Mouse (Mus musculus) embryonic facial prominence, embryonic 14.5 days (tissue): ENCODE data around the gene Mia. TPM values are rescaled to one million over a fixed set of nuclear protein-coding genes. Genes with fewer than 3 reads are reported as not detected.

Experiments
- ATAC-seq: fragments of 200-750 bp; cut with Nextera tagmentation; 2 replicates; pipeline ENCODE4 v1.8.0; 2017; ENCODE audit warnings: low read depth, moderate number of reproducible peaks, moderate TSS enrichment
- DNase-seq: peaks from one replicate; pipeline ENCODE4 v3.0.0-alpha.2; 2015; ENCODE audit warnings: low spot score
- H3K27ac ChIP-seq: fragments of 300-500 bp; sonication (generic); replicated peaks from 2 replicates; pipeline ENCODE4 v1.5.1; 2014; ENCODE audit warnings: low read depth, mild to moderate bottlenecking, low read length, moderate library complexity
- H3K27me3 ChIP-seq: fragments of 300-500 bp; sonication (generic); replicated peaks from 2 replicates; pipeline ENCODE4 v1.6.1; 2014; ENCODE audit warnings: low read length; ENCODE audit not compliant: control insufficient read depth, insufficient read depth
- H3K36me3 ChIP-seq: fragments of 300-500 bp; sonication (generic); 2 replicates; pipeline ENCODE4 v1.6.1; 2014; ENCODE audit warnings: low read length, mixed read lengths; ENCODE audit not compliant: control insufficient read depth, insufficient read depth
- H3K4me1 ChIP-seq: fragments of 300-500 bp; sonication (generic); 2 replicates; pipeline ENCODE4 v1.6.1; 2014; ENCODE audit warnings: antibody characterized with exemption, low read length; ENCODE audit not compliant: control insufficient read depth, insufficient read depth
- H3K4me2 ChIP-seq: fragments of 300-500 bp; sonication (generic); 2 replicates; pipeline ENCODE4 v1.6.1; 2014; ENCODE audit warnings: low read depth, mild to moderate bottlenecking, low read length, moderate library complexity, mixed read lengths
- H3K4me3 ChIP-seq: fragments of 300-500 bp; sonication (generic); 2 replicates; pipeline ENCODE4 v1.5.1; 2014; ENCODE audit warnings: low read depth, mild to moderate bottlenecking, low read length
- H3K9ac ChIP-seq: fragments of 300-500 bp; sonication (generic); 2 replicates; pipeline ENCODE4 v1.6.1; 2014; ENCODE audit warnings: low read depth, mild to moderate bottlenecking, low read length, moderate library complexity, mixed read lengths
- H3K9me3 ChIP-seq: fragments of 300-500 bp; sonication (generic); 2 replicates; pipeline ENCODE4 v1.6.1; 2016; ENCODE audit warnings: low read length; ENCODE audit not compliant: control insufficient read depth
- WGBS: fragments of 180-500 bp; shearing (Covaris S2); extraction: QIAGEN DNeasy Blood & Tissue Kit; methylation state at CpG from one replicate; pipeline ENCODE4 v1.1.7; 2014; 5-methylcytosine and 5-hydroxymethylcytosine counted together
- polyA plus RNA-seq: library from polyadenylated mRNA; unstranded; fragments of >200 nt; fragmentation: Nextera tagmentation; extraction: Ambion mirVana; gene quantifications from 2 replicates; pipeline ENCODE4 v1.2.1, GENCODE M21; 2014

Mia gene
- 102 and 115 TPM in 2 replicates for polyA plus RNA-seq

DNA sequence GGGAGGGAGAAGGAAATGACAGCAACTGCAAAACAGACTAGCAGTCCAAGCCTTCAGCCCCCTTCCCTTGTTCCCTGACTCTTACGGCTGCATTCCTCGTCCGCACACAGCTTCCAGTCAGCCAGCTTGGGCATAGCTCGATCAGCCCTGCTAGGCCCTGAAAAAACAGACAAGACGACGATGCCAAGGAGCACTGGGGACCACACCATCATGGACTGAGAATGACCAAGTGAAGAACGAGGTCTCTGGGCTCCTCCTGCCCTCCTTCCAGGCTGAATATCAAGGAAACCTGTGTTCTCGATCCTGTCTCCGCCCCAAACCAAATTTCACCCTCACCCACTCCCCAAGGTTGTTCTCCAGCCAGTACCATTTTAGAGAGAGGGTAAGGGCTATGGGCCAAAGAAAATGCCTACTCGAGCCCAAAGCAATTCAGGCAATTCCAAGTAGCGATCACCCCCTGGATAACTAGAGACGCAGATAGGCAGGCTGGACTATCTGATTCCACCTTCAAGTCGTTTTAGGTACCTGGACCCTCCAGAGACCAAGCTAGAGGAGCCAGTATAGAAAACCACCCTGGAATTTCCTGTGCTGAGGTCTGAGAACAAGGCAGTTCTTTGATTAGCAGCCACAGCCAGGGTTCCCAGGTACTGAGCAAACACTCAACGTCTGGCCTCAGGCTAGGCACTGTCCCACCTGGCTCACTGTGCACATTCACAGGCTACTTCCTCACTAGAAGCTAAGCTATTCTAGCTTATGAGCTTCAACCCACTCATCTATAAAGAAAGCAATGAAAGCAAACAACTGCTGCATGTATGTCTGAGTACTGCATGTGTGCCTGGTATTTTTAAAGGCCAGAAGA is at the start of gene Mia, which contains the start of gene Gm21983:
TSS of gene Mia (minus strand) at position 321 of the 859 bp plus-strand sequence.
TSS of gene Gm21983 (minus strand) at position 250 of the 859 bp plus-strand sequence.
- Histone ChIP-seq H3K4me3 (peak within 1 kb of the TSS; percentile 66), H3K27ac (peak within 1 kb of the TSS; percentile 80), H3K36me3 (peaks cover 25% of the 10 kb centered on the region), H3K4me1 (no peaks in the 10 kb centered on the region), H3K27me3 (no peaks in the 10 kb centered on the region), H3K4me2 (peak within 1 kb of the TSS; percentile 57; the same call in 1 of the 2 replicates), H3K9me3 (no peaks in the 10 kb centered on the region), H3K9ac (0 out of 2 replicates have a peak within 1 kb of the TSS, but pooled peaks have one; percentile 17)
- ATAC-seq (no peak), DNase-seq (peak; percentile 62)
- WGBS, result 65% methylated on average over 14 of the region's 14 CpGs

DNA sequence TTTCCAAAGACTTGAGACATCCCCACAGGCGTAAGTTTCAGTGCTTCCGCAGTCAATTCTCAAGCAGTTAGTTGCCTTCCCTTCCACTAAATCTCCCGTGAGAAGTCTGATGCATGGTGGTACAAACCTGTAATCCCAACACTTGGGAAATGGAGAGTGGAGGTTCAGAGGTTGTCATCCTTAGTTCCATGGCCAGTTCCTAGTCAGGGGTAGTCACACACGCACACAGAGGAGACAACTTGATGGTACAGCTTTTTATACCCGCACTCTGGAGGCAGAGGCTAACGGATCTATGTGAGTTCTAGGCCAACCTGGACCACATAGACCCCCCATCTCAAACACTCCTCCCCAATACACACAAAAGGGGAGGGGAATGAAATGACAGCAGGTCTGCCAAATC is 47.9 kb upstream of the Mia start:
- no peaks in the 10 kb centered on the region; the same call in 1 of the 2 replicates for H3K36me3 ChIP-seq
- ATAC-seq (no peak), DNase-seq (no peak)
- H3K4me2 ChIP-seq, result peak overlapping the region; percentile 89
- no peaks in the 10 kb centered on the region for H3K9me3 ChIP-seq
- H3K4me1 ChIP-seq, result peaks cover 39% of the 10 kb centered on the region
- WGBS, result 15% methylated on average over 6 of the region's 6 CpGs
- H3K9ac ChIP-seq, result peak overlapping the region; percentile 85
- no peaks in the 10 kb centered on the region for H3K27me3 ChIP-seq
- peak overlapping the region; percentile 88 for H3K4me3 ChIP-seq
- peak overlapping the region; percentile 92 for H3K27ac ChIP-seq

DNA sequence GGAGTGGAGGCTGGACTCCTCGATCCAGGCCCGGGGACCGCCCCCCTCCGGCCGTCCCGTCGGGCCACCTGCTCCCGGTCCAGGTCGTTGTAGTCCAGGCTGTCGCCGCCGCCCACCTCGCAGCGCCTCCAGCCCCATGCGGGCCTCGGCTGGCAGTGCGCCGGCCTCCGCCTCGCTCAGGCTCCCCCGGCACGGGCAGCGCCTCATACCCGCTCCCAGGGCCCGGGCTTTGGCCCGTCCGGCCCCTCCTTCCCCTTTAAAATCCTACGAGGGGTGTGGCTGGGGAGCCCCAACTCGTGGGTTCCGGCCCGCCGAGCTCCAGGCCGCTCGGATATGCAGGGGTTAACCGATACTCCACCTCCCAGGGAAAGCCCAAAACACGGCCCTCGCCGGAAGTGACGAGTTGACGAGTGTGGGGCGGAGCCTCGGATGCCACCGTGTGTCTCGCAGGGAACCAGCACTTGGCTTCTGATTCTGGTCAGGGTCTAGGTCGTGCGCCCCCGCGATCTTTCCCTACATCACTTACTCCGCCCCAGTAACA is 47.4 kb upstream of the Mia start, which contains the start of gene Itpkc:
TSS of gene Itpkc (minus strand) at position 381 of the 541 bp plus-strand sequence.
- peak within 1 kb of the TSS; percentile 92 for H3K27ac ChIP-seq
- no peaks in the 10 kb centered on the region for H3K27me3 ChIP-seq
- peak; percentile 98 for DNase-seq
- H3K36me3 ChIP-seq, result no peaks in the 10 kb centered on the region; the same call in 1 of the 2 replicates
- peak; percentile 81 for ATAC-seq
- H3K4me3 ChIP-seq, result peak within 1 kb of the TSS; percentile 88
- peak within 1 kb of the TSS; percentile 85 for H3K9ac ChIP-seq
- peak within 1 kb of the TSS; percentile 89 for H3K4me2 ChIP-seq
- H3K4me1 ChIP-seq, result peaks cover 34% of the 10 kb centered on the region
- H3K9me3 ChIP-seq, result no peaks in the 10 kb centered on the region
- under 1% methylated on average over 30 of the region's 49 CpGs for WGBS

DNA sequence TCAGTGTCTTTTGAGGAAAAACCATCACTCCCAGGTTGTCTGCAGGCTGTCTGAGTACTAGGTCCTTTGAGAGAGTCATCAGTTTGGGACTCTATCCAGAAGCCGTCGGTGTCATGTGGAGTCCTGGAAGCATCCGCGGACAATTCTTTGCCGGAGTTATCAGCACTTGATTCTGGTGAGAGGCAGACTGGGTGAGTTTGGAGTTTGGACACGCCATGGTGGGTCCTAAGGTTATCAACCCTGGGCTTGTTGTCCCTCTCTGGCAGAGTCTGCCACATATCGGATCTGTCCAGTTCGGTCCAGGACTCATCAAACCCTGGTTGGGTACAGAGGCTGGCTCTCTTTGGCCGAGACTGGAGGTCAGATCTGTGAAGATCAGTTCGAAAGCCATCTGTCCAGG is 46.7 kb upstream of the Mia start:
- Histone ChIP-seq H3K27ac (peak overlapping the region; percentile 92), H3K4me1 (peaks cover 33% of the 10 kb centered on the region), H3K4me3 (peak overlapping the region; percentile 88), H3K36me3 (no peaks in the 10 kb centered on the region; the same call in 1 of the 2 replicates), H3K4me2 (peak overlapping the region; percentile 89), H3K9ac (peak overlapping the region; percentile 85), H3K27me3 (no peaks in the 10 kb centered on the region), H3K9me3 (no peaks in the 10 kb centered on the region)
- WGBS, result 5% methylated on average over 10 of the region's 10 CpGs
- DNase-seq (no peak), ATAC-seq (no peak)

DNA sequence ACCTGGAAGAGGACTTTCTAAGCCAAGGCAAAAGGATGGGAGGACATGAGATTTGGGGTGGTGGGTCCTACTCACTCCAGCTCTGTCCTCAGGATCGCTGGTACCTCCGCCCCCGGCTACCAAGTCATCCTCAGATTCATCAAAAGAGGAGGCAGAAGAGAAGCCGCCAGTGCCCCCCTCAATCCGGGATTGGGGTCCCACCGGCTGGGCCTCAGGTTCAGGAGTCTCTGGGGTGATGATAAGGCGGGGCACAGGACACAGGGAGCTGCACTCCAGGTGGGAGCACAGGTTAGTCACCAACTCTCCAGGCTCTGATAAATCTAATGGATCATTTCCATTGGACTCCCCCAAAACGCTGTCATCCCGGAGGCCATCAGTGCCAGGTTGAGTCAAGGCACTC is 46.3 kb upstream of the Mia start:
- Histone ChIP-seq H3K27ac (no peak overlapping the region), H3K4me1 (peaks cover 33% of the 10 kb centered on the region), H3K9me3 (no peaks in the 10 kb centered on the region), H3K4me3 (peak overlapping the region; percentile 88), H3K36me3 (peaks cover under 1% of the 10 kb centered on the region; the same call in 1 of the 2 replicates), H3K27me3 (no peaks in the 10 kb centered on the region), H3K4me2 (peak overlapping the region; percentile 89), H3K9ac (peak overlapping the region; percentile 85)
- ATAC-seq (no peak), DNase-seq (no peak)
- 32% methylated on average over 9 of the region's 9 CpGs for WGBS

DNA sequence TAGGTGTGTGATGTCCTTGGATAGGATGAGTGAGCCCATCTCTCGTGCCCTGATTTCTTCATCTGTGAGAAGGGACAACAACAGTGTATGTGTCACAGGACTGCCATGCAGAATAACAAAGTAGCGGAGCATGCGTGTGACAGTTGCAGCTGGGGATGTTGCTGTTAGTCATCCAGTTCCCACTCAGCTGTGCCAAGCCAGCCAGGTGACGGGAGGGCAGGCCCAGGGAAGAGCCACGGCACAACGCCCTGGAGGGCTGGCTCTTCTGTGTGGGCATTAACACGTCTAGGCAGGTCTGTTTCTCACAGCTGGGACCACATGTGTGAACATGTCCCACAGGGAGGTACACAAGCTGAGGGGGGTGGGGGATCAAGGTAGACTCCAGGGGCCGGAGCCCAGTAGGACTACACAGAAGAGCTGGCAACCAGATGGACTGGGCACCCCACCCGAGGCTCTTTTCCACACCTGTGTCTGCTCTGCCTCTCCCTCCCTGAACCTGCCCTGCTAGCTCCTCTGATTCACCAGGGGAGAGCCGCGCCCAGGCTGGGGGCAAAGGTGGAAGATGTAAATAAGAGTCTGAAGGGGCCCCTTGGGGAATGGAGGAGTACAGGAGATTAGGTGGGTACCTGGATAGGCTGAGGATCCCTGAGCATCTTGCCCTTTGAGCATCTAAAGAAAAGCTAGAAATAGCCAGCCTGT is 44.1 kb upstream of the Mia start:
- 56% methylated on average over 11 of the region's 11 CpGs for WGBS
- no peaks in the 10 kb centered on the region for H3K27me3 ChIP-seq
- peaks cover 33% of the 10 kb centered on the region for H3K4me1 ChIP-seq
- H3K4me3 ChIP-seq, result peak overlapping the region; percentile 88
- H3K27ac ChIP-seq, result no peak overlapping the region
- no peaks in the 10 kb centered on the region for H3K9me3 ChIP-seq
- peak; percentile 23; the same call in 1 of the 2 replicates for ATAC-seq
- peak overlapping the region; percentile 85; the same call in 1 of the 2 replicates for H3K9ac ChIP-seq
- H3K4me2 ChIP-seq, result peak overlapping the region; percentile 89
- H3K36me3 ChIP-seq, result peaks cover 19% of the 10 kb centered on the region
- peak; percentile 66 for DNase-seq

DNA sequence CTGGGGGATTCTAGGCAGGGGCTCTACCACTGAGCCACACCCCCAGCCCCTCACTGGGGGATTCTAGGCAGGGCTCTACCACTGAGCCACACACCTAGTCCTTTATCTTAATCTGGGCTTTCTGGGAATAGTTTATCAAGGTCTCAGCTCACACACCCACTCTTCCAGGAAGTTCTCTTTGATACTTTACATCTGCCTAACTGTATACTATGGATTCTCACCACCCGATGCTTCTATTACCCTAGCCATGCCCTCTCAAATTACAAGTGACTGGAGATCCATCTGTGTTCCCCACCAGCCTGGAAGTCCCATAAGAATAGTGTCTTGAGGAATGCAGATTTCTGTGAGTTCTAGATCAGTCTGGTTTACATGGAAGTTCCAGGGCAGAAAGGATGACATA is 41.6 kb upstream of the Mia start:
- Histone ChIP-seq H3K4me1 (peaks cover 29% of the 10 kb centered on the region), H3K9me3 (no peaks in the 10 kb centered on the region), H3K36me3 (peaks cover 42% of the 10 kb centered on the region), H3K4me3 (no peak overlapping the region), H3K27me3 (no peaks in the 10 kb centered on the region), H3K9ac (no peak overlapping the region), H3K4me2 (no peak overlapping the region), H3K27ac (no peak overlapping the region)
- ATAC-seq, result no peak
- WGBS, result 61% methylated on average over 1 of the region's 1 CpGs
- no peak for DNase-seq

DNA sequence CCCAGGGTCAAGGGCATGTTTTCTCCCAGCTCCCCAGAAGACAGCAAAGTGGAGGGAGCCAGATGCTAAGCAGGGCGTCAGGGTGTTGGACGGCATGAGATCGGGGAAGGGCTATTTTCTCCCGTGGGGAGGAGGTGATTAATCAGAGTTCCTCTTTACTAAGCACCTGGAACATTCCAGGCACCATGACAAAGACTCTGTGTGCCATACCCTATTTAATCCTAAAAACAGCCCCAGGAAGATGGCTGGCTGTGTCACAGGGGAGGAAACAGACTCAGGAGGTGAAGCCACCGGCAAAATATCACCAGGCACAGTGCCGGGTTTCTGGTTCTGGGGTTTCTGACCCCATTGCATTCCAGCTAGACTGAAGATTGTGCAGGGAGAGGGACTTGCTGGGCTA is 41.0 kb upstream of the Mia start:
- 75% methylated on average over 6 of the region's 6 CpGs for WGBS
- H3K4me2 ChIP-seq, result no peak overlapping the region
- no peak overlapping the region for H3K4me3 ChIP-seq

More for the DNA sequence above, 41.0 kb upstream of the Mia start:
- Histone ChIP-seq H3K4me1 (peaks cover 25% of the 10 kb centered on the region), H3K9me3 (no peaks in the 10 kb centered on the region), H3K27ac (no peak overlapping the region), H3K36me3 (peaks cover 48% of the 10 kb centered on the region), H3K27me3 (no peaks in the 10 kb centered on the region), H3K9ac (no peak overlapping the region)
- ATAC-seq (no peak), DNase-seq (no peak)
